Mouse (Mus musculus): ENCODE results near the gene Ppp2ca. TPM values are rescaled to one million over a fixed set of nuclear protein-coding genes. Genes with fewer than 3 reads are reported as not detected.
"Not testable (repeated sequence)": the region's sequence is repeated elsewhere in the genome, so short reads cannot be mapped to it uniquely, and the experiment has no call there.

Ppp2ca gene
- polyA plus RNA-seq, 1 experiment from 2014 or later, result 75.1 TPM

GRCm38 (mm10) chr11:52106438-52106837 lies 8.0 kb downstream of the Ppp2ca start:
- no peaks in the 10 kb centered on the region for H3K9me3 ChIP-seq (ENCODE audit: low read length)
- no peaks in the 10 kb centered on the region for H3K27me3 ChIP-seq (ENCODE audit: insufficient read depth, low read length)
- H3K4me3 ChIP-seq (ENCODE audit: low read length), result no peak overlapping the region
- H3K36me3 ChIP-seq (ENCODE audit: insufficient read depth, low read length), result 0 out of 2 replicates have a peak, but pooled peaks cover 3% of the 10 kb centered on the region
- H3K27ac ChIP-seq (ENCODE audit: low read length), result no peak overlapping the region
- no peak overlapping the region for H3K9ac ChIP-seq (replicated peaks; ENCODE audit: low read length)
- 97% methylated on average over 1 of the region's 1 CpGs for WGBS
- ATAC-seq (ENCODE audit: low FRiP score, low TSS enrichment), result no peak
- H3K4me2 ChIP-seq (replicated peaks; ENCODE audit: low read depth, low read length), result no peak overlapping the region
- peaks cover 14% of the 10 kb centered on the region for H3K4me1 ChIP-seq (ENCODE audit: insufficient read depth, low read length)

- no peak overlapping the region for H3K9ac ChIP-seq (replicated peaks; ENCODE audit: low read length)
- H3K36me3 ChIP-seq (ENCODE audit: insufficient read depth, low read length), result peaks cover 6% of the 10 kb centered on the region; the same call in 1 of the 2 replicates
- no peak for ATAC-seq (ENCODE audit: low FRiP score, low TSS enrichment)
- no peak overlapping the region for H3K4me3 ChIP-seq (ENCODE audit: low read length)
- no peaks in the 10 kb centered on the region for H3K9me3 ChIP-seq (ENCODE audit: low read length)
- peaks cover 7% of the 10 kb centered on the region for H3K4me1 ChIP-seq (ENCODE audit: insufficient read depth, low read length)
- 87% methylated on average over 5 of the region's 5 CpGs for WGBS
- H3K4me2 ChIP-seq (replicated peaks; ENCODE audit: low read depth, low read length), result no peak overlapping the region
- no peaks in the 10 kb centered on the region for H3K27me3 ChIP-seq (ENCODE audit: insufficient read depth, low read length)
- H3K27ac ChIP-seq (ENCODE audit: low read length), result no peak overlapping the region
Measured at GRCm38 (mm10) chr11:52108796-52109195, 10.3 kb downstream of the Ppp2ca start.

GRCm38 (mm10) chr11:52109421-52109820 lies 10.9 kb downstream of the Ppp2ca start:
- Histone ChIP-seq H3K27me3 (ENCODE audit: insufficient read depth, low read length) (no peaks in the 10 kb centered on the region), H3K4me1 (ENCODE audit: insufficient read depth, low read length) (peaks cover 7% of the 10 kb centered on the region), H3K9ac (replicated peaks; ENCODE audit: low read length) (no peak overlapping the region), H3K36me3 (ENCODE audit: insufficient read depth, low read length) (peaks cover 9% of the 10 kb centered on the region), H3K4me2 (replicated peaks; ENCODE audit: low read depth, low read length) (no peak overlapping the region), H3K27ac (ENCODE audit: low read length) (no peak overlapping the region), H3K9me3 (ENCODE audit: low read length) (no peaks in the 10 kb centered on the region), H3K4me3 (ENCODE audit: low read length) (no peak overlapping the region)
- WGBS, result 75% methylated on average over 1 of the region's 1 CpGs
- no peak for ATAC-seq (ENCODE audit: low FRiP score, low TSS enrichment)

DNA sequence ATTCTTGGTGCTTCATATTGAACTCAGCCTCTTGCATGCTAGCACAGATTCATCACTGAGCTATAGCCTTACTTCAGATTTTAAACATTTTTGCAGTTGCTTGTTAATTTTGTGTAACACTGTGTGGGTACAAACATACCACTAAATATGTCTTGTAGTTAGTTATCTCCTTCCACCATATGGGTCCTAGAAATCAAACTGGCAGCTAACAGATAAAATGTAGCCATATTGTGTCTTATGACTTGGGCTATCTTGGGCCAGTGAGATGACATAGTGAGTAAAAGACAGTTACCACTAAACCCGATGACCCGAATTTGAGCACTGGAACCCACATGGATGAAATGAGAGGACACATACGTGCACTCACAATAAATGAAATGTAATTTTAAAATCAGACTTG lies 17.0 kb downstream of the Ppp2ca start:
- ATAC-seq (ENCODE audit: low FRiP score, low TSS enrichment), result no peak
- WGBS, result 93% methylated on average over 3 of the region's 3 CpGs
- Histone ChIP-seq H3K4me2 (replicated peaks; ENCODE audit: low read depth, low read length) (no peak overlapping the region), H3K4me1 (ENCODE audit: insufficient read depth, low read length) (no peaks in the 10 kb centered on the region), H3K27me3 (ENCODE audit: insufficient read depth, low read length) (no peaks in the 10 kb centered on the region), H3K27ac (ENCODE audit: low read length) (no peak overlapping the region), H3K36me3 (ENCODE audit: insufficient read depth, low read length) (peaks cover 61% of the 10 kb centered on the region), H3K9me3 (ENCODE audit: low read length) (no peaks in the 10 kb centered on the region), H3K4me3 (ENCODE audit: low read length) (no peak overlapping the region), H3K9ac (replicated peaks; ENCODE audit: low read length) (no peak overlapping the region)

DNA sequence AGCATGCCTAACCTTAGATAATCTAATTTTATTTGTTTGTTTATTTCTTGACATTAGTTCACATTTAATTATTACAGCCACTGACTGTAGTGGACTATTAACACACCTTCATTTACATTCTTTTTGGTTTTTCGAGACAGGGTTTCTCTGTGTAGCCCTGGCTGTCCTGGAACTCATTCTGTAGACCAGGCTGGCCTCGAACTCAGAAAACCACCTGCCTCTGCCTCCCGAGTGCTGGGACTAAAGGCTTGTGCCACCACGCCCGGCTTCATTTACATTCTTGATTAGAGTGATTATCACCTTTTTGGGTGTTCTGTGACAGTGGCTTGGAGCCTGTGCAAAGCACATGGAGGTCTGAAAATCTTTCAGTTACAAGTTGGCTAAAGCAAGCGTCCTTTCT lies 17.6 kb downstream of the Ppp2ca start:
- not testable (repeated sequence) for H3K4me1 ChIP-seq (ENCODE audit: insufficient read depth, low read length); H3K27me3 ChIP-seq (ENCODE audit: insufficient read depth, low read length); ATAC-seq (ENCODE audit: low FRiP score, low TSS enrichment); H3K4me3 ChIP-seq (ENCODE audit: low read length); H3K9ac ChIP-seq (replicated peaks; ENCODE audit: low read length); H3K27ac ChIP-seq (ENCODE audit: low read length); H3K9me3 ChIP-seq (ENCODE audit: low read length); H3K4me2 ChIP-seq (replicated peaks; ENCODE audit: low read depth, low read length)
- 95% methylated on average over 6 of the region's 6 CpGs for WGBS
- H3K36me3 ChIP-seq (ENCODE audit: insufficient read depth, low read length), result peaks cover 65% of the 10 kb centered on the region

GRCm38 (mm10) chr11:52117156-52117555 lies 18.7 kb downstream of the Ppp2ca start:
- H3K9ac ChIP-seq (replicated peaks; ENCODE audit: low read length), result no peak overlapping the region
- H3K36me3 ChIP-seq (ENCODE audit: insufficient read depth, low read length), result peaks cover 75% of the 10 kb centered on the region
- ATAC-seq (ENCODE audit: low FRiP score, low TSS enrichment), result no peak
- WGBS, result 95% methylated on average over 7 of the region's 7 CpGs
- no peak overlapping the region for H3K4me2 ChIP-seq (replicated peaks; ENCODE audit: low read depth, low read length)
- H3K4me1 ChIP-seq (ENCODE audit: insufficient read depth, low read length), result no peaks in the 10 kb centered on the region
- no peak overlapping the region for H3K4me3 ChIP-seq (ENCODE audit: low read length)
- no peak overlapping the region for H3K27ac ChIP-seq (ENCODE audit: low read length)
- H3K27me3 ChIP-seq (ENCODE audit: insufficient read depth, low read length), result no peaks in the 10 kb centered on the region
- no peaks in the 10 kb centered on the region for H3K9me3 ChIP-seq (ENCODE audit: low read length)

DNA sequence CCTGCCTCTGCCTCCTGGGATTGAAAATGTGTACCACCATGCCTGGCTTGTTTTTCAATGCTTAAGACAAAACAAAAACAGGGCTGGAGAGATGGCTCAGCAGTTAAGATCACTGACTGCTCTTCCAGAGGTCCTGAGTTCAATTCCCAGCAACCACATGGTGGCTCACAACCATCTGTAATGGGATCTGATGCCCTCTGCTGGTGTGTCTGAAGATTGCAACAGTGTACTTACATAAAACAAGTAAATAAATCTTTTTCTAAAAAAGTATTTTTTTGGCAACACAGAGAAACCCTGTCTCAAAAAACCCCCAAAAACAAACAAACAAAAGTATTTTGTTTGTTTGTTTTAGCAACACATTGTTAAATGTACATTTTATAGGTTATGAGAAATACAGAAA lies 21.9 kb downstream of the Ppp2ca start:
- not testable (repeated sequence) for H3K9ac ChIP-seq (replicated peaks; ENCODE audit: low read length); H3K4me2 ChIP-seq (replicated peaks; ENCODE audit: low read depth, low read length); ATAC-seq (ENCODE audit: low FRiP score, low TSS enrichment); H3K27ac ChIP-seq (ENCODE audit: low read length); H3K9me3 ChIP-seq (ENCODE audit: low read length); H3K4me1 ChIP-seq (ENCODE audit: insufficient read depth, low read length); H3K27me3 ChIP-seq (ENCODE audit: insufficient read depth, low read length); H3K4me3 ChIP-seq (ENCODE audit: low read length)
- peaks cover 89% of the 10 kb centered on the region for H3K36me3 ChIP-seq (ENCODE audit: insufficient read depth, low read length)

- H3K9ac ChIP-seq (replicated peaks; ENCODE audit: low read length), result no peak overlapping the region
- H3K36me3 ChIP-seq (ENCODE audit: insufficient read depth, low read length), result peaks cover 76% of the 10 kb centered on the region
- no peaks in the 10 kb centered on the region for H3K27me3 ChIP-seq (ENCODE audit: insufficient read depth, low read length)
- no peak overlapping the region for H3K4me2 ChIP-seq (replicated peaks; ENCODE audit: low read depth, low read length)
- H3K9me3 ChIP-seq (ENCODE audit: low read length), result no peaks in the 10 kb centered on the region
- no peak overlapping the region for H3K4me3 ChIP-seq (ENCODE audit: low read length)
- no peak for ATAC-seq (ENCODE audit: low FRiP score, low TSS enrichment)
- H3K27ac ChIP-seq (ENCODE audit: low read length), result no peak overlapping the region
- no peaks in the 10 kb centered on the region for H3K4me1 ChIP-seq (ENCODE audit: insufficient read depth, low read length)
- 80% methylated on average over 6 of the region's 6 CpGs for WGBS
Measured at GRCm38 (mm10) chr11:52122045-52122444, 23.6 kb downstream of the Ppp2ca start.

- WGBS, result 92% methylated on average over 4 of the region's 4 CpGs
- Histone ChIP-seq H3K4me3 (ENCODE audit: low read length) (no peak overlapping the region), H3K27ac (ENCODE audit: low read length) (no peak overlapping the region), H3K9me3 (ENCODE audit: low read length) (no peaks in the 10 kb centered on the region), H3K4me2 (replicated peaks; ENCODE audit: low read depth, low read length) (no peak overlapping the region), H3K9ac (replicated peaks; ENCODE audit: low read length) (no peak overlapping the region), H3K27me3 (ENCODE audit: insufficient read depth, low read length) (no peaks in the 10 kb centered on the region), H3K36me3 (ENCODE audit: insufficient read depth, low read length) (peaks cover 52% of the 10 kb centered on the region), H3K4me1 (ENCODE audit: insufficient read depth, low read length) (no peaks in the 10 kb centered on the region)
- ATAC-seq (ENCODE audit: low FRiP score, low TSS enrichment), result no peak
Measured at GRCm38 (mm10) chr11:52124468-52124867, 26.0 kb downstream of the Ppp2ca start.

- H3K27ac ChIP-seq (ENCODE audit: low read length), result no peak overlapping the region
- H3K27me3 ChIP-seq (ENCODE audit: insufficient read depth, low read length), result no peaks in the 10 kb centered on the region
- WGBS, result 62% methylated on average over 3 of the region's 3 CpGs
- H3K4me3 ChIP-seq (ENCODE audit: low read length), result no peak overlapping the region
- H3K9me3 ChIP-seq (ENCODE audit: low read length), result no peaks in the 10 kb centered on the region
- no peaks in the 10 kb centered on the region for H3K4me1 ChIP-seq (ENCODE audit: insufficient read depth, low read length)
- no peak for ATAC-seq (ENCODE audit: low FRiP score, low TSS enrichment)
- peaks cover 29% of the 10 kb centered on the region for H3K36me3 ChIP-seq (ENCODE audit: insufficient read depth, low read length)
- no peak overlapping the region for H3K4me2 ChIP-seq (replicated peaks; ENCODE audit: low read depth, low read length)
- H3K9ac ChIP-seq (replicated peaks; ENCODE audit: low read length), result no peak overlapping the region
Measured at GRCm38 (mm10) chr11:52127169-52127568, 28.7 kb downstream of the Ppp2ca start.
